Mouse (Mus musculus): ENCODE measurements at regions not wholly inside any gene's neighbourhood (a gene's known extent, or its start where the extent isn't known, plus 50 kb on each side); places are given as distances from the start of the nearest gene placed in this dataset.

- no peak overlapping the region for H3K27ac ChIP-seq (ENCODE audit: insufficient read depth, low read length)
- H3K27me3 ChIP-seq (ENCODE audit: control insufficient read depth, insufficient read depth, low read length, poor library complexity, severe bottlenecking), result no peaks in the 10 kb centered on the region
- no peak overlapping the region for H3K9ac ChIP-seq (ENCODE audit: low read depth, poor library complexity, severe bottlenecking)
- TF ChIP-seq EP300 (IDR thresholded peaks at IDR 0.05; ENCODE audit: insufficient read depth, low read depth, low read length) (no peak), CTCF (IDR thresholded peaks at IDR 0.05; ENCODE audit: low read depth, low read length) (no peak), POLR2A (IDR thresholded peaks at IDR 0.05; ENCODE audit: insufficient read depth, low read length) (no peak)
- no peak overlapping the region for H3K4me3 ChIP-seq (ENCODE audit: low read depth, low read length)
- H3K9me3 ChIP-seq (replicated peaks; ENCODE audit: control insufficient read depth, insufficient read depth, low read length, poor library complexity, severe bottlenecking), result no peaks in the 10 kb centered on the region
- no peaks in the 10 kb centered on the region for H3K4me1 ChIP-seq (ENCODE audit: control insufficient read depth, insufficient read depth, low read length)
- H3K36me3 ChIP-seq (ENCODE audit: control insufficient read depth, insufficient read depth, low read length, poor library complexity, severe bottlenecking), result no peaks in the 10 kb centered on the region
Measured at GRCm38 (mm10) chr8:8254446-8254845, 406.6 kb downstream of the Efnb2 start.

DNA sequence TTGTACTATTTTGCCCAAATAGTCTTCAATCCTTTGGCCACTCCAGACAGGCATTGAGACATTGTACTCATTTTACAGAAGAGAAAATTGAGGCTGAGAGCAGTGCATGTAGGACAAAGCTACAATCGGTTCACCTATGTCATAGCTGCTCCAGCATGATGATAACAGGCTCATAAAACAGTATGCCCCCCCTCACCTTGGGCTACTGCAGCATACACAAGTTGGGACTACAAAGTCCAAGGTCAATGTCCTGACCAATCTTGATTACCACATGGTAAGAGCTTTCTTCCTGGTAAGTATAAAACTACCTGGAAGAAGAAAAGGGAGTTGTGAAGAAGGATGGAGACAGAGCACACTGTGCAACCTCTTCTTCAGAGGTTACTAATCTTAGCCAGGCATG, 416.4 kb downstream of the Efnb2 start:
- TF ChIP-seq EP300 (IDR thresholded peaks at IDR 0.05; ENCODE audit: insufficient read depth, low read depth, low read length) (no peak), CTCF (IDR thresholded peaks at IDR 0.05; ENCODE audit: low read depth, low read length) (no peak), POLR2A (IDR thresholded peaks at IDR 0.05; ENCODE audit: insufficient read depth, low read length) (no peak)
- no peaks in the 10 kb centered on the region for H3K4me1 ChIP-seq (ENCODE audit: control insufficient read depth, insufficient read depth, low read length)

GRCm38 (mm10) chr8:8241755-8242501, 419.1 kb downstream of the Efnb2 start:
- no peak overlapping the region for H3K9ac ChIP-seq (ENCODE audit: low read depth, poor library complexity, severe bottlenecking)
- H3K4me3 ChIP-seq (ENCODE audit: low read depth, low read length), result no peak overlapping the region
- no peaks in the 10 kb centered on the region for H3K36me3 ChIP-seq (ENCODE audit: control insufficient read depth, insufficient read depth, low read length, poor library complexity, severe bottlenecking)
- no peaks in the 10 kb centered on the region for H3K9me3 ChIP-seq (replicated peaks; ENCODE audit: control insufficient read depth, insufficient read depth, low read length, poor library complexity, severe bottlenecking)
- H3K27ac ChIP-seq (ENCODE audit: insufficient read depth, low read length), result no peak overlapping the region
- no peaks in the 10 kb centered on the region for H3K27me3 ChIP-seq (ENCODE audit: control insufficient read depth, insufficient read depth, low read length, poor library complexity, severe bottlenecking)
- no peaks in the 10 kb centered on the region for H3K4me1 ChIP-seq (ENCODE audit: control insufficient read depth, insufficient read depth, low read length)
- TF ChIP-seq EP300 (IDR thresholded peaks at IDR 0.05; ENCODE audit: insufficient read depth, low read depth, low read length), result no peak
- no peak for TF ChIP-seq CTCF (IDR thresholded peaks at IDR 0.05; ENCODE audit: low read depth, low read length)
- no peak for TF ChIP-seq POLR2A (IDR thresholded peaks at IDR 0.05; ENCODE audit: insufficient read depth, low read length)

More for the DNA sequence above, 416.4 kb downstream of the Efnb2 start:
- no peaks in the 10 kb centered on the region for H3K36me3 ChIP-seq (ENCODE audit: control insufficient read depth, insufficient read depth, low read length, poor library complexity, severe bottlenecking)
- no peaks in the 10 kb centered on the region for H3K27me3 ChIP-seq (ENCODE audit: control insufficient read depth, insufficient read depth, low read length, poor library complexity, severe bottlenecking)
- H3K4me3 ChIP-seq (ENCODE audit: low read depth, low read length), result no peak overlapping the region
- H3K9me3 ChIP-seq (replicated peaks; ENCODE audit: control insufficient read depth, insufficient read depth, low read length, poor library complexity, severe bottlenecking), result no peaks in the 10 kb centered on the region
- H3K27ac ChIP-seq (ENCODE audit: insufficient read depth, low read length), result no peak overlapping the region
- no peak overlapping the region for H3K9ac ChIP-seq (ENCODE audit: low read depth, poor library complexity, severe bottlenecking)

DNA sequence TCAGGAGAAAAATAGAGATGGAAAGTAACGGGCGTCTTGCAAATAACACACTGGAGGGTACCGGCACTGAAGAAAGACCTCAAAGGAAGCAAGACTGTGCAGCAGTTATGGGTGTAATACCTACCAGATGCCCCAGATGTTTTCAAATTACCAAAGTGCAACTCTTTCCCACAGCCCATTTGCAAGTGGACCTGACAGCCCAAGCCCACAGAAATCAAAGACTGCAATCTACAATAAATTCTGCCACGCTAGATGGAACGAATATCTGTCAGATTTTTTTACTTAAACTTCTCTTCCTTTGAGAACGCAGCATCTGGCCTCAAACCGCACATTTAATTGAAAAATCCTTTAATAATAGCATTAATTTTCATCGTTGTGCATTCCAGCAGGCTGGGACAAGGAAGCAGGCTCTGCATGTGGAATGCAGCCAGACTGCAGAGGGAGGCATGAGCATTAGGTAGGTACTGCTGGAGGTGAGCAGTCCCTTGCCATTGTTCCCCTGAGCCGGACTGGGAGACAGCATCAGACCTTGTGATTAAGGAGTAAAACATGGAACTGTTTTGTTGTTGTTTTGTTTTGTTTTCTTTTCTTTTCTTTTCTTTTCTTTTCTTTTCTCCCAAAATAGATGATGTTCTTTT, 419.9 kb downstream of the Efnb2 start:
- H3K4me1 ChIP-seq (ENCODE audit: control insufficient read depth, insufficient read depth, low read length), result no peaks in the 10 kb centered on the region
- no peak overlapping the region for H3K27ac ChIP-seq (ENCODE audit: insufficient read depth, low read length)
- no peaks in the 10 kb centered on the region for H3K9me3 ChIP-seq (replicated peaks; ENCODE audit: control insufficient read depth, insufficient read depth, low read length, poor library complexity, severe bottlenecking)
- TF ChIP-seq POLR2A (IDR thresholded peaks at IDR 0.05; ENCODE audit: insufficient read depth, low read length) (no peak), EP300 (IDR thresholded peaks at IDR 0.05; ENCODE audit: insufficient read depth, low read depth, low read length) (no peak), CTCF (IDR thresholded peaks at IDR 0.05; ENCODE audit: low read depth, low read length) (no peak)
- no peak overlapping the region for H3K9ac ChIP-seq (ENCODE audit: low read depth, poor library complexity, severe bottlenecking)
- H3K27me3 ChIP-seq (ENCODE audit: control insufficient read depth, insufficient read depth, low read length, poor library complexity, severe bottlenecking), result no peaks in the 10 kb centered on the region
- no peak overlapping the region for H3K4me3 ChIP-seq (ENCODE audit: low read depth, low read length)
- no peaks in the 10 kb centered on the region for H3K36me3 ChIP-seq (ENCODE audit: control insufficient read depth, insufficient read depth, low read length, poor library complexity, severe bottlenecking)

GRCm38 (mm10) chr8:8239489-8239888, 421.6 kb downstream of the Efnb2 start:
- no peak overlapping the region for H3K4me3 ChIP-seq (ENCODE audit: low read depth, low read length)
- H3K4me1 ChIP-seq (ENCODE audit: control insufficient read depth, insufficient read depth, low read length), result no peaks in the 10 kb centered on the region
- no peak overlapping the region for H3K27ac ChIP-seq (ENCODE audit: insufficient read depth, low read length)
- TF ChIP-seq CTCF (IDR thresholded peaks at IDR 0.05; ENCODE audit: low read depth, low read length) (no peak), POLR2A (IDR thresholded peaks at IDR 0.05; ENCODE audit: insufficient read depth, low read length) (no peak), EP300 (IDR thresholded peaks at IDR 0.05; ENCODE audit: insufficient read depth, low read depth, low read length) (no peak)
- H3K36me3 ChIP-seq (ENCODE audit: control insufficient read depth, insufficient read depth, low read length, poor library complexity, severe bottlenecking), result no peaks in the 10 kb centered on the region
- no peak overlapping the region for H3K9ac ChIP-seq (ENCODE audit: low read depth, poor library complexity, severe bottlenecking)
- H3K9me3 ChIP-seq (replicated peaks; ENCODE audit: control insufficient read depth, insufficient read depth, low read length, poor library complexity, severe bottlenecking), result no peaks in the 10 kb centered on the region
- H3K27me3 ChIP-seq (ENCODE audit: control insufficient read depth, insufficient read depth, low read length, poor library complexity, severe bottlenecking), result no peaks in the 10 kb centered on the region

GRCm38 (mm10) chr8:8238051-8238450, 423.0 kb downstream of the Efnb2 start:
- H3K36me3 ChIP-seq (ENCODE audit: control insufficient read depth, insufficient read depth, low read length, poor library complexity, severe bottlenecking), result no peaks in the 10 kb centered on the region
- no peak overlapping the region for H3K9ac ChIP-seq (ENCODE audit: low read depth, poor library complexity, severe bottlenecking)
- H3K4me1 ChIP-seq (ENCODE audit: control insufficient read depth, insufficient read depth, low read length), result no peaks in the 10 kb centered on the region
- TF ChIP-seq CTCF (IDR thresholded peaks at IDR 0.05; ENCODE audit: low read depth, low read length) (no peak), POLR2A (IDR thresholded peaks at IDR 0.05; ENCODE audit: insufficient read depth, low read length) (no peak), EP300 (IDR thresholded peaks at IDR 0.05; ENCODE audit: insufficient read depth, low read depth, low read length) (no peak)
- H3K27ac ChIP-seq (ENCODE audit: insufficient read depth, low read length), result no peak overlapping the region
- no peaks in the 10 kb centered on the region for H3K27me3 ChIP-seq (ENCODE audit: control insufficient read depth, insufficient read depth, low read length, poor library complexity, severe bottlenecking)
- H3K9me3 ChIP-seq (replicated peaks; ENCODE audit: control insufficient read depth, insufficient read depth, low read length, poor library complexity, severe bottlenecking), result no peaks in the 10 kb centered on the region
- H3K4me3 ChIP-seq (ENCODE audit: low read depth, low read length), result no peak overlapping the region
